Mouse (Mus musculus): ENCODE data around the gene Cdh24.

GRCm38 (mm10) chr14:54594055-54594454, 47.1 kb downstream of the Cdh24 start:
- TF ChIP-seq EP300 (IDR thresholded peaks at IDR 0.05; ENCODE audit: low read depth) (no peak), CTCF (IDR thresholded peaks at IDR 0.05; ENCODE audit: low read depth) (peak; percentile 63)
